Mouse (Mus musculus): ENCODE measurements around the gene Tent5b.
"Not testable (repeated sequence)": the region's sequence is repeated elsewhere in the genome, so short reads cannot be mapped to it uniquely, and the experiment has no call there.

Gene Tent5b

GRCm38 (mm10) chr4:133498160-133498724 lies 18.3 kb downstream of the Tent5b start, which contains the start of gene Trnp1:
Gene Trnp1, minus strand, starts transcription at chr4:133498550.
- DNase-seq (ENCODE audit: low spot score in 2 of 2): peak in 1 of 2 experiments; percentile 45

GRCm38 (mm10) chr4:133501514-133501913 lies 21.6 kb downstream of the Tent5b start:
- DNase-seq (ENCODE audit: low spot score in 2 of 2): no peak

- no peak for DNase-seq (ENCODE audit: low spot score in 2 of 2)
These were observed 24.4 kb downstream of the Tent5b start for GRCm38 (mm10) chr4:133504300-133504699.

- DNase-seq (ENCODE audit: low spot score in 2 of 2): no peak
These were observed 25.0 kb downstream of the Tent5b start for GRCm38 (mm10) chr4:133504755-133505485.

GRCm38 (mm10) chr4:133506573-133506972 lies 26.6 kb downstream of the Tent5b start:
- peak; percentile 65 to 70 for DNase-seq (ENCODE audit: low spot score in 2 of 2)

GRCm38 (mm10) chr4:133508990-133509389 lies 29.1 kb downstream of the Tent5b start:
- DNase-seq (ENCODE audit: low spot score in 2 of 2): no peak

- DNase-seq (ENCODE audit: low spot score in 2 of 2): no peak
These were observed 31.1 kb downstream of the Tent5b start for GRCm38 (mm10) chr4:133511050-133511449.

- DNase-seq (ENCODE audit: low spot score in 2 of 2): not testable (repeated sequence)
These were observed 32.6 kb downstream of the Tent5b start for GRCm38 (mm10) chr4:133512511-133512910.

- DNase-seq (ENCODE audit: low spot score in 2 of 2): peak; percentile 61 to 78
These were observed 33.0 kb downstream of the Tent5b start for GRCm38 (mm10) chr4:133512972-133513371.

GRCm38 (mm10) chr4:133518601-133519368 lies 38.9 kb downstream of the Tent5b start, which contains the start of gene Kdf1:
Gene Kdf1, plus strand, starts transcription at chr4:133518963.
- DNase-seq (ENCODE audit: low spot score in 2 of 2): no peak

- no peak for DNase-seq (ENCODE audit: low spot score in 2 of 2)
These were observed 39.4 kb downstream of the Tent5b start for GRCm38 (mm10) chr4:133519369-133519665.

GRCm38 (mm10) chr4:133521502-133521901 lies 41.6 kb downstream of the Tent5b start:
- no peak for DNase-seq (ENCODE audit: low spot score in 2 of 2)

GRCm38 (mm10) chr4:133527788-133528187 lies 47.9 kb downstream of the Tent5b start:
- no peak for DNase-seq (ENCODE audit: low spot score in 2 of 2)

- no peak for DNase-seq (ENCODE audit: low spot score in 2 of 2)
These were observed 52.8 kb downstream of the Tent5b start for GRCm38 (mm10) chr4:133532777-133533176.

- no peak for DNase-seq (ENCODE audit: low spot score in 2 of 2)
These were observed 56.1 kb downstream of the Tent5b start for GRCm38 (mm10) chr4:133536081-133536480.

GRCm38 (mm10) chr4:133536652-133537051 lies 56.7 kb downstream of the Tent5b start:
- DNase-seq (ENCODE audit: low spot score in 2 of 2): no peak
